Mouse (Mus musculus) myocyte (in vitro differentiated cells): Measurements from ENCODE around the gene Smurf2. TPM values are rescaled to one million over a fixed set of nuclear protein-coding genes. Genes with fewer than 3 reads are reported as not detected.

Experiments
- H3K27me3 ChIP-seq: one replicate; pipeline ENCODE4 v1.6.1; 2011; ENCODE audit not compliant: control insufficient read depth, insufficient read depth, insufficient read length
- H3K36me3 ChIP-seq: one replicate; pipeline ENCODE4 v1.6.1; 2011; ENCODE audit not compliant: control insufficient read depth, insufficient read depth
- H3K4me2 ChIP-seq: one replicate; pipeline ENCODE4 v1.6.1; 2011; ENCODE audit warnings: low read depth, control low read depth
- H3K4me3 ChIP-seq: one replicate; pipeline ENCODE4 v1.5.1; 2011; ENCODE audit warnings: mild to moderate bottlenecking, control low read depth, moderate library complexity
- H3K79me2 ChIP-seq: one replicate; pipeline ENCODE4 v1.6.1; 2011; ENCODE audit not compliant: control insufficient read depth, insufficient read depth
- H3ac ChIP-seq: one replicate; pipeline ENCODE4 v1.6.1; 2011; ENCODE audit not compliant: control insufficient read depth, insufficient read length
- CEBPB ChIP-seq: IDR thresholded peaks from 2 replicates; pipeline ENCODE4 v1.6.1; 2011; ENCODE audit warnings: mild to moderate bottlenecking, moderate library complexity; ENCODE audit not compliant: poor library complexity, insufficient read depth, severe bottlenecking
- E2F4 ChIP-seq: IDR thresholded peaks from one replicate; pipeline ENCODE4 v1.6.1; 2011; ENCODE audit warnings: mild to moderate bottlenecking, control low read depth, moderate library complexity; ENCODE audit not compliant: insufficient read depth
- MAX ChIP-seq: IDR thresholded peaks from one replicate; pipeline ENCODE4 v1.6.1; 2011; ENCODE audit warnings: low read depth, mild to moderate bottlenecking, control low read depth
- MYOD1 ChIP-seq, 3 experiments: IDR thresholded peaks; one replicate each; pipeline ENCODE4 v1.6.1; 2011; ENCODE audit warnings: control low read depth in 2 of 3, low read depth in 2 of 3, mild to moderate bottlenecking in 2 of 3, moderate library complexity in 1 of 3; ENCODE audit not compliant: insufficient read length in 2 of 3, control insufficient read depth in 1 of 3
- MYOG ChIP-seq, 3 experiments: IDR thresholded peaks; one replicate each; pipeline ENCODE4 v1.6.1; 2011; ENCODE audit warnings: control low read depth in 2 of 3, low read depth in 2 of 3, mild to moderate bottlenecking in 2 of 3; ENCODE audit not compliant: insufficient read length in 2 of 3, control insufficient read depth in 1 of 3, insufficient read depth in 1 of 3
- POLR2A ChIP-seq: IDR thresholded peaks from one replicate; pipeline ENCODE4 v1.6.1; 2011; ENCODE audit warnings: low read depth, mild to moderate bottlenecking, control low read depth, moderate library complexity; ENCODE audit not compliant: insufficient read length
- POLR2AphosphoS2 ChIP-seq: IDR thresholded peaks from one replicate; pipeline ENCODE4 v1.6.1; 2011; ENCODE audit warnings: low read depth, control low read depth; ENCODE audit not compliant: insufficient read length
- REST ChIP-seq: IDR thresholded peaks from one replicate; pipeline ENCODE4 v1.6.1; 2011; ENCODE audit warnings: mild to moderate bottlenecking, control low read depth, moderate library complexity; ENCODE audit not compliant: insufficient read depth, insufficient read length
- SRF ChIP-seq: IDR thresholded peaks from one replicate; pipeline ENCODE4 v1.6.1; 2011; ENCODE audit warnings: low read depth; ENCODE audit not compliant: control insufficient read depth, insufficient read length
- TCF12 ChIP-seq: IDR thresholded peaks from one replicate; pipeline ENCODE4 v1.6.1; 2011; ENCODE audit warnings: mild to moderate bottlenecking, control low read depth; ENCODE audit not compliant: poor library complexity, insufficient read depth, severe bottlenecking
- TCF3 ChIP-seq: IDR thresholded peaks from one replicate; pipeline ENCODE4 v1.6.1; 2011; ENCODE audit warnings: low read depth, control low read depth; ENCODE audit not compliant: insufficient read length
- USF1 ChIP-seq: IDR thresholded peaks from one replicate; pipeline ENCODE4 v1.6.1; 2011; ENCODE audit warnings: low read depth, mild to moderate bottlenecking, control low read depth, moderate library complexity
- polyA plus RNA-seq: library from polyadenylated mRNA; unstranded; fragments of >200 nt; fragmentation: generic; extraction: Trizol; gene quantifications from one replicate; pipeline ENCODE4 v1.2.1, GENCODE M21; 2012; ENCODE audit warnings: missing spikeins

The Smurf2 gene
- polyA plus RNA-seq, 1 experiment: 11.5 TPM

DNA sequence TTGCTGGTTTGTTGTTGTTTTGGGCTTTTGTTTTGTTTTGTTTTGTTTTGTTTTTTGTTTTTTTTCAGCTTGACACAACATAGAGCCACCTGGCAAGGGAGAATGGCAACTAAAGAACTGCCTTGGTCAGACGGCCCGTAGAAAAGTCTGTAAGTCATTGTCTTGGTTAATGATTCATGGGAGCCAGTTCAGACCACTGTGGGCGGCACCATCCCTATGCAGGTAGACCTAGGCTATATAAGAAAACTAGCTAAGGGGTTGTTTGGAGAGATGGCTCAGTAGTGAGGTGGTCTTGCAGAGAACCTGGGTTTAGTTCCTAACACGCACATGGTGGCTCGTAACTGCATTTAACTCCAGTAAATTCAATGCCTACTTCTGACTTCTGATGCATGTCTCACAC, 6.7 kb upstream of the Smurf2 start:
- Histone ChIP-seq H3K36me3 (no peaks in the 10 kb centered on the region), H3K4me2 (no peak overlapping the region), H3K79me2 (no peaks in the 10 kb centered on the region), H3ac (no peak overlapping the region), H3K4me3 (no peak overlapping the region), H3K27me3 (no peaks in the 10 kb centered on the region)
- no peak for TF ChIP-seq USF1
- TF ChIP-seq MYOD1 (IDR thresholded peaks at IDR 0.05; ENCODE audit: control insufficient read depth in 1 of 3, insufficient read length in 2 of 3, low read depth in 2 of 3): no peak
- TF ChIP-seq TCF3: no peak
- TF ChIP-seq REST: no peak
- no peak for TF ChIP-seq TCF12
- no peak for TF ChIP-seq MYOG (IDR thresholded peaks at IDR 0.05; ENCODE audit: control insufficient read depth in 1 of 3, insufficient read depth in 1 of 3, insufficient read length in 2 of 3, low read depth in 2 of 3)
- TF ChIP-seq E2F4: no peak
- no peak for TF ChIP-seq SRF
- no peak for TF ChIP-seq CEBPB
- no peak for TF ChIP-seq POLR2AphosphoS2
- TF ChIP-seq MAX: no peak
- TF ChIP-seq POLR2A: no peak

GRCm38 (mm10) chr11:106926732-106927131, 6.2 kb upstream of the Smurf2 start:
- TF ChIP-seq CEBPB (no peak), POLR2A (no peak), REST (no peak), SRF (no peak), MAX (no peak), MYOD1 (IDR thresholded peaks at IDR 0.05; ENCODE audit: control insufficient read depth in 1 of 3, insufficient read length in 2 of 3, low read depth in 2 of 3) (no peak), TCF12 (no peak), MYOG (IDR thresholded peaks at IDR 0.05; ENCODE audit: control insufficient read depth in 1 of 3, insufficient read depth in 1 of 3, insufficient read length in 2 of 3, low read depth in 2 of 3) (no peak), POLR2AphosphoS2 (no peak), E2F4 (no peak), USF1 (no peak), TCF3 (no peak)
- H3K27me3 ChIP-seq: no peaks in the 10 kb centered on the region
- no peaks in the 10 kb centered on the region for H3K79me2 ChIP-seq
- no peak overlapping the region for H3K4me3 ChIP-seq
- H3K4me2 ChIP-seq: no peak overlapping the region
- H3ac ChIP-seq: no peak overlapping the region
- no peaks in the 10 kb centered on the region for H3K36me3 ChIP-seq

DNA sequence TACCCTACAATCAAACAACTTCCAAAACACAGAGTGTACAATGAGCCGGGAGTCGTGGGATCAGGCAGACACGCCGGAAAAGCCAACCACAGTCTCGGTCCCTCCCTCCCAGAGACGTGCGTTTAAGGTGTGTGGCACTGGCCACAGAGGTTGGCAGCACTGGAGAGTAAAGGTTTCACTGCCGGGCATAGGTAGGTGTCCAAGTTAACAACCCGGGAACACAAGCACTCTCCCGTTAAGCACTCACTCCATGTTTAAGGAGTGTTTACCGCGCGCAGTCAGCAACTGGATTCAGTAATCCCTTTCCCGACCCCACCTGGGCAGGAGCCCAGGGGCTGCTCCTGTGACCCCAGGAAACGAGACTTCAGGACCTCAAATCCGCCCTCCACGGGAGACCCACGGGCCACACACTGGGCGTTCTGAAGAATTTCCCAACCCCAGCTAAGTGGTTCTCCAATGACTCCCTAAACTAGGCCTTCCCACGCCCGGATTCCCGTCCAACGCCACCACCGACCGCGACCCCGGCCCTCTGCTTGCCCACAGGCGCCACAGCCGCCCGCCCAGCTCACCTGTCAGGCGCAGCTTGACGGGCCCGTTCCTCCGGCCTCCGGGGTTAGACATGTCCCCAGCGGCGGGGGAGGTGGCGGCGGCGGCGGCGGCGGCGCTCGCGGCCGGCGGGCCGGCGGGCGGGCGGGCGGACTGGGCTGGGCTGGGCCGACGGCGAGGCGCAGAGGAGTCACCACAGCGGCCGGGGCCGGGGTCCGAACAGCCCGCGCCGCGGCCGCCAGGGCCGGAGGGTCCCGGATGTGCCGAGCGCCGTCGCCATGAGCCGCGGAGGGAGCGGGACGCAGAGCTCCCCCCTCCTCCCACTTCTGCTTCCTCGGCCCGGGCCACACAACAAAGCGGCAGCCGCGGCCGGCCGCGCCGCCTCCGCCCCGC, 634 bp downstream of the Smurf2 start:
- Histone ChIP-seq H3K4me2 (peak overlapping the region; percentile 88), H3ac (peak overlapping the region; percentile 65), H3K36me3 (no peaks in the 10 kb centered on the region), H3K4me3 (peak overlapping the region; percentile 48), H3K27me3 (no peaks in the 10 kb centered on the region), H3K79me2 (peaks cover 52% of the 10 kb centered on the region)
- TF ChIP-seq E2F4: no peak
- no peak for TF ChIP-seq TCF3
- peak in 1 of 3 experiments; percentile 10 for TF ChIP-seq MYOD1 (IDR thresholded peaks at IDR 0.05; ENCODE audit: control insufficient read depth in 1 of 3, insufficient read length in 2 of 3, low read depth in 2 of 3)
- TF ChIP-seq MYOG (IDR thresholded peaks at IDR 0.05; ENCODE audit: control insufficient read depth in 1 of 3, insufficient read depth in 1 of 3, insufficient read length in 2 of 3, low read depth in 2 of 3): peak in 1 of 3 experiments; percentile 25

DNA sequence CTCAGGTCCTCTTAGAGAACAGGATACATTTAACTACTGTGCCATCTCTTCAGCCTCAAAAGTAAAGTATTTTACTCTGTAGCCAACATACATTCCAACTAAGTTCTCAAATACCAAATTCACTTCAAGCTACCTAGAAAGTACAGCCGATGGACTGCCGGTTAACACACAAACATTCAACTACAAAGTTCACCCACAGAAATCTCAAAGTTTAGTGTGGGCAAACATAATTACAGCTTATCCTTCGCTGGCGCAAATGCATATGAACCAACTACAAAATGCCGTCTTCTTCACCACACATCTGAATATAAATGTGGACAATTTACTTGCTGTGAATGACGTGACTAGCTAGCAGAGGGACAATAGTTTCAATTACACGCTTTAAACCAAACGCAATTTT, 1.6 kb downstream of the Smurf2 start:
- H3K4me3 ChIP-seq: peak overlapping the region; percentile 48

GRCm38 (mm10) chr11:106911257-106911656, 9.3 kb downstream of the Smurf2 start:
- Histone ChIP-seq H3K4me3 (no peak overlapping the region), H3K36me3 (no peaks in the 10 kb centered on the region), H3K4me2 (no peak overlapping the region), H3K79me2 (peaks cover 94% of the 10 kb centered on the region), H3ac (no peak overlapping the region), H3K27me3 (no peaks in the 10 kb centered on the region)
- TF ChIP-seq POLR2AphosphoS2 (no peak), MYOD1 (IDR thresholded peaks at IDR 0.05; ENCODE audit: control insufficient read depth in 1 of 3, insufficient read length in 2 of 3, low read depth in 2 of 3) (no peak), REST (no peak), E2F4 (no peak), TCF12 (no peak), SRF (no peak)

More for the DNA sequence above, 1.6 kb downstream of the Smurf2 start:
- Histone ChIP-seq H3K4me2 (peak overlapping the region; percentile 88), H3K36me3 (no peaks in the 10 kb centered on the region), H3ac (peak overlapping the region; percentile 65), H3K27me3 (no peaks in the 10 kb centered on the region), H3K79me2 (peaks cover 62% of the 10 kb centered on the region)
- TF ChIP-seq POLR2AphosphoS2: no peak
- no peak for TF ChIP-seq TCF12
- TF ChIP-seq CEBPB: no peak
- no peak for TF ChIP-seq TCF3
